32 mouse cellular contexts compared by ENCODE assay signal in genomic region chr2:132395753-132396152, GRCm38 (mm10). TPM values are rescaled to one million over a fixed set of nuclear protein-coding genes. Genes with fewer than 3 reads are reported as not detected.
"Had no signal": no experiment of that assay in that cellular context is flagged by ENCODE, and none has a peak within 500 bp of the region (broad histone marks: within the 10 kb centered on the region; RNA-seq: fewer than 3 reads in every experiment).

No protein-coding gene starts in this region.

- H3K4me3 ChIP-seq: embryonic facial prominence, embryonic 12.5 days; embryonic facial prominence, embryonic 13.5 days; embryonic facial prominence, embryonic 15.5 days; erythroblast, embryonic 14.5 days; forebrain, embryonic 10.5 days; forebrain, embryonic 12.5 days; forebrain, embryonic 13.5 days; forebrain, embryonic 15.5 days; gastrocnemius, adult 2 months; heart, adult 2 months had no signal

- H3K27me3 ChIP-seq: embryonic facial prominence, embryonic 12.5 days; embryonic facial prominence, embryonic 13.5 days; embryonic facial prominence, embryonic 15.5 days; forebrain, embryonic 12.5 days; forebrain, embryonic 13.5 days; forebrain, embryonic 15.5 days had no signal

- H3K9ac ChIP-seq: embryonic facial prominence, embryonic 12.5 days; embryonic facial prominence, embryonic 13.5 days; embryonic facial prominence, embryonic 15.5 days; forebrain, embryonic 12.5 days; forebrain, embryonic 13.5 days; forebrain, embryonic 15.5 days; forebrain, postnatal 0 days had no signal

- H3K27ac ChIP-seq: embryonic facial prominence, embryonic 12.5 days; embryonic facial prominence, embryonic 13.5 days; embryonic facial prominence, embryonic 15.5 days; forebrain, embryonic 10.5 days; forebrain, embryonic 12.5 days; forebrain, embryonic 13.5 days; forebrain, embryonic 15.5 days; gastrocnemius, adult 2 months; heart, adult 2 months had no signal

- ATAC-seq: forebrain, embryonic 13.5 days; forebrain, embryonic 14.5 days; forebrain, embryonic 15.5 days; forebrain, embryonic 16.5 days; forebrain, postnatal 0 days had no signal

- H3K9me3 ChIP-seq: forebrain, embryonic 15.5 days had no signal

- DNase-seq: cerebellum, adult 18-20 months; cerebellum, adult 2 months; cerebellum, adult 8-10 months; cerebellum, adult 9-10 months; cerebellum, adult 9-11 months; cerebellum, postnatal 10 days; cerebellum, postnatal 14 days; cerebellum, postnatal 25 days; cerebellum, postnatal 36 days; embryo, embryonic 11 days; forebrain, postnatal 0 days; gastrocnemius, adult 2 months; gastrocnemius, postnatal 10 days; gastrocnemius, postnatal 14 days; gastrocnemius, postnatal 25 days; gastrocnemius, postnatal 36 days; heart, adult 18-20 months; heart, adult 2 months had no signal

- H3K4me1 ChIP-seq: embryonic facial prominence, embryonic 12.5 days; embryonic facial prominence, embryonic 13.5 days; embryonic facial prominence, embryonic 15.5 days; forebrain, embryonic 10.5 days; forebrain, embryonic 12.5 days; forebrain, embryonic 13.5 days had no signal

- H3K36me3 ChIP-seq: embryonic facial prominence, embryonic 12.5 days; embryonic facial prominence, embryonic 13.5 days; embryonic facial prominence, embryonic 15.5 days; forebrain, embryonic 10.5 days; forebrain, embryonic 12.5 days; forebrain, embryonic 15.5 days had no signal

- H3K4me2 ChIP-seq: embryonic facial prominence, embryonic 12.5 days; embryonic facial prominence, embryonic 13.5 days; embryonic facial prominence, embryonic 15.5 days; forebrain, embryonic 12.5 days; forebrain, embryonic 13.5 days; forebrain, embryonic 15.5 days had no signal

RNA-seq across cellular contexts. Expression of gene Prokr2, which starts 10.5 kb away (rescaled TPM):
- total RNA-seq: common myeloid progenitor, adult 5-6 weeks; gastrocnemius, adult 2 months; gastrocnemius, adult 8-10 months; gastrocnemius, postnatal 10 days; gastrocnemius, postnatal 14 days; gastrocnemius, postnatal 25 days; gastrocnemius, postnatal 4 days; granulocyte monocyte progenitor cell, adult 5-6 weeks had no signal
- polyA plus RNA-seq: erythroblast, embryonic 14.5 days had no signal
